Mouse (Mus musculus) cerebellum, adult 2 months (tissue): Measurements from ENCODE around the gene Elmsan1. TPM values are rescaled to one million over a fixed set of nuclear protein-coding genes. Genes with fewer than 3 reads are reported as not detected.

ENCODE experiments used
- DNase-seq, 2 experiments: peaks; one replicate each; pipeline ENCODE4 v3.0.0; 2021
- H3K27ac ChIP-seq: fragments of 200-500 bp; 2 replicates; pipeline ENCODE4 v1.5.1; 2012; ENCODE audit warnings: low read length, control low read depth, inconsistent platforms; ENCODE audit not compliant: insufficient read depth
- H3K27me3 ChIP-seq: fragments of 200-500 bp; 2 replicates; pipeline ENCODE4 v1.6.1; 2012; ENCODE audit warnings: inconsistent platforms, mild to moderate bottlenecking, low read length, moderate library complexity; ENCODE audit not compliant: control insufficient read depth, insufficient read depth
- H3K4me1 ChIP-seq: fragments of 200-500 bp; 2 replicates; pipeline ENCODE4 v1.6.1; 2011; ENCODE audit warnings: low read length; ENCODE audit not compliant: control insufficient read depth, insufficient read depth
- H3K4me3 ChIP-seq: fragments of 200-500 bp; replicated peaks from 2 replicates; pipeline ENCODE3; 2011; ENCODE audit warnings: mild to moderate bottlenecking, low read depth, low read length, control low read depth; ENCODE audit not compliant: insufficient read depth
- CTCF ChIP-seq: fragments of 200-500 bp; IDR thresholded peaks from 2 replicates; pipeline ENCODE4 v1.5.1; 2011; ENCODE audit warnings: low read depth, mild to moderate bottlenecking, control low read depth, low read length, moderate library complexity, borderline replicate concordance; ENCODE audit not compliant: insufficient read depth
- POLR2A ChIP-seq: fragments of 200-500 bp; IDR thresholded peaks from 2 replicates; pipeline ENCODE4 v1.6.1; 2011; ENCODE audit warnings: low read length, control low read depth, borderline replicate concordance; ENCODE audit not compliant: insufficient read depth
- WGBS: fragments of 180-500 bp; shearing (Covaris S2); methylation state at CpG from one replicate; pipeline ENCODE4 v1.1.7; 2018; 5-methylcytosine and 5-hydroxymethylcytosine counted together
- polyA plus RNA-seq: library from polyadenylated mRNA; depleted of rRNA; stranded (reverse); fragments of >200 nt; gene quantifications from 2 replicates; pipeline ENCODE4 v1.2.3, GENCODE M21; 2012

Gene Elmsan1
- polyA plus RNA-seq, 1 experiment, result 8.4 TPM

GRCm38 (mm10) chr12:84212297-84212696 is 6.4 kb downstream of the Elmsan1 start:
- H3K27ac ChIP-seq, result no peak overlapping the region
- no peak for DNase-seq
- H3K4me1 ChIP-seq, result no peaks in the 10 kb centered on the region
- H3K27me3 ChIP-seq, result no peaks in the 10 kb centered on the region
- TF ChIP-seq CTCF, result no peak
- H3K4me3 ChIP-seq, result no peak overlapping the region
- WGBS, result 53% methylated on average over 4 of the region's 4 CpGs

- Histone ChIP-seq H3K4me3 (no peak overlapping the region), H3K27ac (no peak overlapping the region), H3K4me1 (no peaks in the 10 kb centered on the region), H3K27me3 (no peaks in the 10 kb centered on the region)
- no peak for DNase-seq
- WGBS, result 82% methylated on average over 9 of the region's 9 CpGs
- TF ChIP-seq POLR2A (no peak), CTCF (no peak)
Observed at GRCm38 (mm10) chr12:84211021-84211538, 7.6 kb downstream of the Elmsan1 start.

- 90% methylated on average over 11 of the region's 11 CpGs for WGBS
- H3K4me3 ChIP-seq, result no peak overlapping the region
Observed at GRCm38 (mm10) chr12:84210288-84210687, 8.4 kb downstream of the Elmsan1 start.

GRCm38 (mm10) chr12:84209093-84209492 is 9.6 kb downstream of the Elmsan1 start:
- Histone ChIP-seq H3K4me1 (no peaks in the 10 kb centered on the region), H3K27ac (no peak overlapping the region), H3K4me3 (no peak overlapping the region), H3K27me3 (no peaks in the 10 kb centered on the region)
- TF ChIP-seq CTCF (no peak), POLR2A (no peak)
- DNase-seq, result no peak
- WGBS, result 92% methylated on average over 11 of the region's 11 CpGs

More at GRCm38 (mm10) chr12:84210288-84210687, 8.4 kb downstream of the Elmsan1 start:
- Histone ChIP-seq H3K27me3 (no peaks in the 10 kb centered on the region), H3K4me1 (no peaks in the 10 kb centered on the region), H3K27ac (no peak overlapping the region)
- no peak for DNase-seq
- TF ChIP-seq CTCF (no peak), POLR2A (no peak)

- no peaks in the 10 kb centered on the region for H3K27me3 ChIP-seq
- no peak for DNase-seq
- WGBS, result 35% methylated on average over 18 of the region's 18 CpGs
- H3K4me1 ChIP-seq, result no peaks in the 10 kb centered on the region
- H3K4me3 ChIP-seq, result no peak overlapping the region
- no peak overlapping the region for H3K27ac ChIP-seq
- TF ChIP-seq CTCF (no peak), POLR2A (no peak)
Observed at GRCm38 (mm10) chr12:84207209-84207817, 11.4 kb downstream of the Elmsan1 start.

GRCm38 (mm10) chr12:84206525-84206924 is 12.2 kb downstream of the Elmsan1 start:
- H3K4me1 ChIP-seq, result no peaks in the 10 kb centered on the region
- no peak overlapping the region for H3K4me3 ChIP-seq
- 77% methylated on average over 7 of the region's 7 CpGs for WGBS
- no peaks in the 10 kb centered on the region for H3K27me3 ChIP-seq
- no peak for TF ChIP-seq CTCF
- DNase-seq, result no peak
- no peak overlapping the region for H3K27ac ChIP-seq

GRCm38 (mm10) chr12:84205659-84206185 is 13.0 kb downstream of the Elmsan1 start:
- TF ChIP-seq POLR2A (no peak), CTCF (no peak)
- WGBS, result 90% methylated on average over 10 of the region's 10 CpGs
- H3K27ac ChIP-seq, result no peak overlapping the region
- DNase-seq, result no peak
- no peak overlapping the region for H3K4me3 ChIP-seq
- H3K4me1 ChIP-seq, result no peaks in the 10 kb centered on the region
- no peaks in the 10 kb centered on the region for H3K27me3 ChIP-seq

- 95% methylated on average over 8 of the region's 8 CpGs for WGBS
- H3K27ac ChIP-seq, result no peak overlapping the region
- DNase-seq, result no peak
- H3K4me1 ChIP-seq, result no peaks in the 10 kb centered on the region
- H3K27me3 ChIP-seq, result no peaks in the 10 kb centered on the region
- no peak for TF ChIP-seq POLR2A
- no peak for TF ChIP-seq CTCF
- no peak overlapping the region for H3K4me3 ChIP-seq
Observed at GRCm38 (mm10) chr12:84204662-84205061, 14.0 kb downstream of the Elmsan1 start.
